Mouse (Mus musculus) ovary, postnatal 10 days (tissue): ENCODE data around the gene Manf.

Experiments
- DNase-seq: peaks from one replicate; pipeline ENCODE4 v3.0.0; 2022; ENCODE audit warnings: low spot score

The Manf gene

DNA sequence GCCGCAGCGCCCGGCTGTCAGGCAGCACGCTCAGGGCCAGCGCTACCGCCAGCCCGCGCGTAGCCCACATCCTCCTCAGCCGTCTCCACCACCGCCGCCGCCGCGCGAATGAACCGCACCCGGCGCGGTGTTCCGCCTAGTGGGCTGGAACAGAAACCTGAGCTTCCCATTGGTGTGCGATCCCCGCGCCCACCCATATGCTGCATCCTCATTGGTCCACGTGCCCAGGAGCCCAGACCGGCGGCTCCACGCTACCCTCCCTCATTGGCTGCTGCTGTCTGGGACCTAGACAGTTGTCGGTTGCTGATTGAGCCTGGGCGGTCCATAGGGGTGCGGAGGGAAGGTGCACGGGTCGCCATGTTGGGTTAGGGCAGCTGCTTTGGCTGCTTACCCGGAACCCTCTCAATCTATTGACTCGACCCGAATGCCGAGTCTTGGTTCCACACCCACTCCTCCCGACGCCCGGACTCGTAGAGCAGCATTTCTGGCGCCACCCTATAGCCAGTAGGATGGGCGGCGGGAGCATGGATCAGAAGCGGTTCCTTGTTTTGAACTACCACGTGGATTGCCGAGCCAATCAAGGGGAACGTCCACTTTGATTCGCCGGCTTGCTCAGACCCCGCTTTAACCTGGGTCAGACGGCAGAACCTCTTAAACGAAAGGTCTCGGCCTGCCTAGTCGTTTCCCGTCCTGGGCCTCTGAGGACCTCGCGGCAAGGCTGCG, at the start of gene Manf:
Manf (minus strand) TSS at position 151 of the 723 bp plus-strand sequence.
- DNase-seq: peak; percentile 89

DNA sequence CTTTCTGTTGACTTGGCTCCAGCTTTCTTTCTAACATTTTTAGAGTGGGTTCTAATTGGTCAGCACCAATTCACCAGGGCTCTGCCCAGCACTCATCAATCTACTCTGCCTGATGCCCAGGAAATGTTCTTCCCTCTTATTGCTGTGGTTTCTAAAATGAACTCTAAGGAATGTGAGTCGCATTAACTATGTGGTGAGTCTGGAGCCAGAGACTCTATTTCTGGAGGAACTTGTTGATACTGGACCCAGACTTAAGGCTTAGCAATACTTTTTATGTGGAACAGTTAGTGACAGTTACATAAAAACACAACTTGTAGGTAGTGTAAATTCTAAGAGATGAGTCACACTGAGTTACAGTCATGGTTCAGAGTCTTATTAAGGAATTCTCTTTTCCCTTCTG, 43.2 kb upstream of the Manf start:
- DNase-seq: no peak

DNA sequence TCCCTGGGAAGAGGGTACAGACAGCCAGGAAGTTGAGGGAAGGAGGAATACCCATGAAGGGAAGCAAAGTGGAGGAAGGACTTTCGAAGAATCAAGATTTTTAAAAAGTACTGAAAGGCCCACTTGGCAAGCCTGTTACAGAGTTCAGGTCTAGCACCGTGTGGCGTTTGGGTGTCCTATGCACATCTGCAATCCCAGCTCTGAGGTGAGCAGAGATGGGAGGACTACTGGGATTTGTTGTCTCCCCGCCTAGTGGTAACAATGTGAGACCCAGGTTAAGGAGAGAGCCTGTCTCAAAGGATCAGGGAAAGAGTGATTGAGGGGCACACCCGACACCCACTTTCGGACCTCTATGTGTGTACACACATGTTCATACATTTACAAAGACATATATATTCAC, 23.1 kb upstream of the Manf start:
- no peak for DNase-seq

DNA sequence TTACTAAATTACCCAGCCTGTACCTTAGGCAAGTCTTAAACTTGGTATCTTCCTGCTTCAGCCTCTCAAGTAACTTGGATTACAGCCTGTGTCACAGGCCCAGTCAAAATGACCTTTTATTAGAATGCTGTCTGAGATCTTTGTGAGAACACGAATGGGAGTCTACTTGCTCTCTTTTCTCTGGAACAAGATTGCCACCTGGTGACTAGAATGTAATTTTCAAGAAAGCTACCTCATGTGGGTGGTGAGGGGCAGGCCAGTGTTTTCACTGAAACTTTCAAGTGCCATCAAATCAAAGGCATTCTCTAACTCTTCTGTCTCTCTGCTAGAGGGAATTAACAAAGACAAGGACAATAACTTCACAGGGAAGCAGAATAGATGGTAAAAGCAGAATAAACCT, 22.0 kb upstream of the Manf start:
- no peak for DNase-seq

DNA sequence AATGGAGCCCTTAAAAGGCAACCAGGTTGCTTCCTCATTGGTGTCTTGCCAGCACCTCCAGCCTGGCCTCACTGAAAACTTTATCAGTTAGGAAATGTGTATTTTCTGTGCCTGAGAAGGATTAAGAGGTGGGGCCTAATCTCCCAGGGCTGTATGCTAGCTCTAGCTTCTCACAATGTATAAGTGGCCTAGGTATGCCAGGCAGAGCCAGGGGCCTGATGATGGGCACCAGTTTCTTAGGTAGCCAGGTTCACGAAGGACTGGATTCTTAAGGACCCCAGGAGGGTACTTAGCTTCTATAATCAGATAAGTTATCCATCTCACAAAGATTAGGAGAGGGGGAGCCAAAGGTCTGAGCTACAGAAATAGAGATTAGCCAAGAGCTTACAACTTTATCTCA, 19.8 kb upstream of the Manf start:
- DNase-seq: no peak

DNA sequence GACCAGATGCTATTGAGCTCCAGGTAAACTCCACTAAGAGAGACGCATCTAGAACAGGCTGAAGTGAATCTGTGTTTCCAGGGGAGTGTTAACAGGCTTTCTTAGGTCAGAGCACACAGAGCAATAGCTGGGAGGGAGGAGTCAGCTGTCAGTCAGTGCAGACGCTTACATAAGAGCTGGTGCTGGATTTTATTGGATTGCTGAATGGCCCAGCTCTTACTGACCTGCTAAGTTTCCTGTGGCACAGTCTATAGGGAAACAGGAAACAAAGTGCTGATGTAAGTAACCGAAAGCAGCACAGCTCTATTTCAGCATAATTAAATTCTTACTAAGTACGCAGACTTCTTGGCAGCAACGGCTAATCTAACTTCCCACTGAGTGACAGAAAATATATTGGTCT, 16.9 kb upstream of the Manf start:
- DNase-seq: no peak

DNA sequence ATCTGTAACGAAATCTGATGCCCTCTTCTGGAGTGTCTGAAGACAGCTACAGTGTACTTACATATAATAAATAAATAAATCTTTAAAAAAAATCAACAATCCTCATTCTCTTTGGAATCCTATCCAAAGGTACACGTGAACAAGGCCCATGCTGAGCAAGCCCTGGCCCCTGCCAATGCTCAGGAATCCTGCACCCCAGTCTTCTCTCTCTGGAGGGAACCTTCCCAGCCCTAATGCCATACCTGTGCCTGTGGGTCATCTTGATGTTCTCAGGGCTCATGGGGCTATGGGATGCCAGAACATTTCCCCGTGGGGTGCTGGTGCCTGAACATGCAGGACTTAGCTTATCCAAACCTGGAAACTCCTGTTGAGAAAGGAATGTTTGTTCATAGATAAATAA, 16.4 kb upstream of the Manf start:
- no peak for DNase-seq

DNA sequence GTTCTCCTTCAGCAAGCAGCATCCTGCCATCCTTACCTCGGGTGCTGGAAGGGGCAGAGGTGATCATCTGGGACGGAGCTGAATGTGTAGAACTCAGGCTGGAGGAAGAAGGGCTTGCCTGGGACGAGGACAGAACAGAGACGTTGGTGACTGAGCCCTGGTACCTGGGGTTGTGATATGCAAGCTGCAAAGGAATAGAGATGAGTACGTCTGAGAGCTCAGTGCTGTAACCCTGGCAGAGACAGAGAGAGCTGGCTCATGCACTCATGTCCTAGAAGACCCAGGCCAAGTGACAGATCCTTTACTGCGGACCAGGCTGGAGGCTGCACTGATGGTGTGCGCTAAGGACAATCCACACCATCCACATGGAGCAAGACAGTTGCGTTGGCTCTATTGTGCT, 14.8 kb upstream of the Manf start:
- no peak for DNase-seq

DNA sequence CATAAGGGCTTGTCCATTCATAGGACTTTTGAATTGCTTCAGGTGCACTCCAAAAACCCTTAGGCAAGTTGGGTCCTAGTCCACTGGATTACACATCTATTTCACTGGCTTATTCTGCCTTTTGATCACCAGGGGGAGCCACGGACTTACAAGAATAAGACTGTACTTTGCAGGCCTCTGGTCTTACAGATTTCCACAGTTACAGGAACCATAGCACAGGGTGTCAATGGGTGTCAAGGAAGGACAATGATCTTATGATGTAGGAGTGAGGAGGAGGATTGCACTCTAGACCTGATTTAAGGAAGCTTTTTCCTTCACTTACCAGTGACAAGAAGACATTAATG, 12.0 kb upstream of the Manf start:
- no peak for DNase-seq

DNA sequence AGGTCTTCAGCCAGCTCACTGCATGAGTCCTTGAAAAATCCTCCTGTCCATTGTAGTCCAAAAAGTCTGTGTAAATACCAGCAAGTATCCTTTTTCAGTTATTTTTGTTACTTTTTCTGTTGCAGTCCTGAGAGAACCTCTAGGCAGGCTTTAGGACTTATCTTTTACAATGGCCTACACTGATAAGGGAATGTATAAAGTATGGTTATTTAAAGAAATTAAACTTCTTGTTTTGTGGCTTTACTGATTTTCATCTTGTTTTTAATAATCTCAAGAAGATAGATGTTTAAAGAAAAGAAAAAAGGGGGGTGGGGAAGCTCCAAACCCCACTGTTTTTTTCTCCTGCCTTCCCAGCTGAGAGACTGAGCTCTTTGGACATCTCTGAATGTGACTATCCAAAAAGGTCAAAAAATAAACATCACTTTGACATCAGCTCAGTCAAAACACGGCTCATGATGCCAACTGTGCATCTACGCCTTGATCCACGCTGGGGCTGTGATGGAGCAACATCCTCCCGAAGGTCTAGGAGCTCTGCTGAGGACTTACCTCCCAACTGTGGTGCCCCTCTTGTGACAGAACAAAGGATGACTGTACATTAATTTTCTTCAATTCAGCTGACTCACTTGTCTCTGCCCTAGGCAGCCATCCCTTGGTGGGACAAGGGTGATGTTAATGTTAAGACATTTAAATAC, 11.5 kb upstream of the Manf start:
- no peak for DNase-seq

DNA sequence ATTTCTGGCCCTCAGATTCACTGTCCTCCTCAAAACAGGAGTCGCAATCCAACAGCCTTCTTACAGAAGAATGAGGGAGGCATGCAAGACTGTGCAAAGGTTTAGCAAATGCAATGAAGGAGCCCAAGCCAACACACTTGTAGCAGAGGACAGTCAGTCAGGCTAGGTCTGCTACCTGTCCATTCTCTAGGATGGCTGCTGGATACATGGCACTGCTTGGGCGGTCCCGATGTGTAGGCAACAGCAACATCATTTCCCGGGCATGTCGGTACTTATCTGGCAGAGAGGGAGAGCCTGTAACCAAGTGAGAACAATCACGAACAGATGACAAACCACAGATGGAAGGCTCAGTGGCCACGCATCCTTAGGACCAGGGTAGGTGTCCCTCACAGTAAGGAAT, 9.8 kb upstream of the Manf start:
- DNase-seq: no peak

DNA sequence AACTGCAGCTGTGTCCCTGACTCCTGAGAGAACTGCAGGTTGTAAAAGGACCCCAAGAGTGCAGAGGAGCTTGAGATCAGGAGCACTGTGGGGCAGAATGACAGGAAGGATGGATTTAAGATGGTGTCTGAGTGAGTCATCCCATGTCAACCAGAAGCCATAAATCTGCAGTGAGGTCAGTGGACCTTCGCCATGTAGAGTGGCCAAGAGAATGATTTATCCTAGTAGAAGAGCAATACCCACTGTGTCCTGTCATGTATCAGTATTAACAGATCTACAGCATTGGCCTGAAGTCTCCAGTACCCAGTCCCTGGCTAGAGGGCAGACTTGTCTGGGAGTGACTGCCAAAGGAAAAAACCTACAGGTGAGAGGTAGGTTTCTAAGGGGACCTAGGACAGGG, 7.1 kb upstream of the Manf start:
- no peak for DNase-seq

DNA sequence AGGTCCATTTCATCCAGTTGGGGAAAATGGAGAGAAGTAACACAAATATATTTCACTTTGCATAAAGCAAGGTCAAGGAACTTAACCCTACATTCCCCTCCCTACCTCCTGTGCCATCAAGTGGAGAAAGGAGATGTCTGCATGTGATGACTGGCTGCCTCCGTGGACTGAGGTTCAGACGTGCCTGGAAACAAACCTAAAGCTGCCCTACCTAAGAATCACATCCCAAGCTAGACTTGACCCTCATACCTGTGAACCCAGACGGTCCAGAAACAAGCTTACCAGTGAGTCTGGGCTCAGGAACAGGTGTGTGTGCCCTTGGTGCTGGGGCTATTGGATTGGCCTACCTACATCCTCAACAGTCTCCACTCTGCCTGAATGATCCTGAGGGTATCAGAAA, 1.5 kb upstream of the Manf start:
- DNase-seq: no peak

DNA sequence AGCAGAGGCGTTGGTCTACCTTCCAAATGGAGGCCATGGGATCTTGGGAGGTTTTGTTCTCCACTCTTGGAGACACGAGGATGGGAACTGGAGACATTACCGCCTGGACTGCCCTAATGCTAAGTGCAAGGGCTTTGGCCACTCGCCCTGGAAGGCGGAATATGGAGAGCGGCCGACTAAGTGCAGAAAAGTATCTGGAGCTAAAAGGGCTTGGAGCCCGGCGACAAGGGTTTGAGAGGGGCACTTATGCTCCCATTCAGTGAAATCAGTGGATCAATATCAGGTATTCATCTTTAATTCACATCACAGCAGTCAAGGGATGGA, 735 bp upstream of the Manf start:
- DNase-seq: no peak

DNA sequence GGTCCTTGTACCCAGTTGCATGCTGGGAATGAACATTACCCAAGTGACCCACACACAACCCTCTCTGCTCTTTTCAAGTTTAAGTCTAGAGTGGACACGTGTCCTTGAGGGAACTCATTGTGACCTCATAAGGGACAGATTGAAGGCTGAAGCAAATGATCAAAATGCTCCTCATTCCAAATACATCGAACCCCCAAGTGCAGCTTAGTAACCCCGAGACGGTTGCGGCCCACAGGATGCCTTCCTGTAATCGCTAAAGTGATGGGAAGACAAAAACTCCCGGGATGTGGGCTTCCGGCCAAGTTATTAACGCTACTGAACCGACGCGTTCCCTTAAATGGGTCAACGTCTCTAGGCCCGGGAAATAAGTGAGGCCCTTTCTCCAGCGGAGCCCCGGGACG, 438 bp downstream of the Manf start:
- no peak for DNase-seq

DNA sequence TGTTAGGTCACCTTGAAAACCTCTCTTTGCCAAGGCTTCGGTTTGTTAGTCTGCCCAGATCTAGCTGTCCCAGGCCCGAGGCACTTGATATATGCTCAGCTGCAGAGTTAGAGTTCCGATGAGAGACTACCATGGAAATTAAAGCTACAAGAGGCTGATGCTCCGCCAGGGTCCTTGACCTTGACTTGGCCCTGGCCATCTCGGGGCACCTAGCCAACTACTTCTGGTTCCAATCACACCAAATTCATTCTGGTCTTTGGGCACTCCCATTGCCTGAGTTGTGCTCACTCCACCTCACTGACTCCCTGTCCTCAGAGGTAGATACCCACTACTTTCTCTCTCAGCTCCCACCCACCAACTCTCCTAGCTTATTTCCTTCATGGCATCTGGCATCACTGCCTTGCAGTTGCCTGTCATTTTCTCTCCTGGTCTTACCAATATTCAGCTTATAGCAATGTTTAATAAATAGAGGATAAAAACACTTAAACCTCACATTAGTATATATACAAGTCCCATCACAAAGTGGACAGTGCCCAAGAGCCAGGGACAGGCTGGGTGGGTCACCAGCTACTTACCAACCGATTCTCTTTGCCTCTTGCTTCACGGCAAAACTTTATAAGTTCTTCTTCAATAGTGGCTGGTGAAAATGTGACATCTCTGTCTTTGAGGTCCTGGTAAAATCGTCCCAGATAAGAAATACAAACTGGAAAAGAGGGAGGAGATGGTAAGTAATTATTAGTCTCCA, 1.1 kb downstream of the Manf start:
- no peak for DNase-seq

DNA sequence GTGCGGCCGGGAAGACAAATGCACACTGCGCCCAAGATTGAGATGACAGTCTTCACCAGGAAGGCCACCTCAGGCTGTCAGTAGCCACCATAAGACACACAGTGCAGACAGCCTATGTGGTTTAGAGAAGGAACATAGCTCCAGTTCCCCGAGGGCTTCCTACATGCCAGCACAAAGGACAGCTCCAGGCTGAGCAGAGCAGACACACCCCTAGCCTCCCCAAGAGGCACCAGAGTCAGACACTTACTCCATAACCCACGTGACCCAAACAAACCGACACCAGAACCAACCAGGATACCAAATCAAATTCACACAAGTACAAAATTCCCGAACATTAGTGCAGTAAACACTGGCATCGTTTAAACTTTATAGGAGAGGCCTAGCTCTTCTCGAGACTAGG, 2.5 kb downstream of the Manf start:
- no peak for DNase-seq

DNA sequence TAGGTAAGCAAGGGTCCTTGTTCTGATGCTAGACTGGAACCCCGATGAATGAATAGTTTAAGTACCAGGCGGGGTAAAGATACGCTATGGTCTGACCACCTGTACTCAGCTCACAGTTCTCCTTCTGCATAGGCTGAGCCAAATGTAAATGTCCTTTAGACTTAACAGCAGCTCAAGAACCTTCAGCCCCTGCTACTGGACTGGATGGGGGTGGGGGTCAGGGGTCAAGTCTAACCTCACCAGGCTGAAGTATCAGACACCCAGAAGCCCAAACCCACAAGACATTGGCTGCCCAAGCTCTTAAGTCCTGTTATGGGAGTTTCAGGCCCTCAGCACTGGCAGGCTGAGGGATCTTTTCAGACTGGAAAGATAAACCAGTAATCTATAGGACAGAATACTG, 3.4 kb downstream of the Manf start:
- DNase-seq: no peak

DNA sequence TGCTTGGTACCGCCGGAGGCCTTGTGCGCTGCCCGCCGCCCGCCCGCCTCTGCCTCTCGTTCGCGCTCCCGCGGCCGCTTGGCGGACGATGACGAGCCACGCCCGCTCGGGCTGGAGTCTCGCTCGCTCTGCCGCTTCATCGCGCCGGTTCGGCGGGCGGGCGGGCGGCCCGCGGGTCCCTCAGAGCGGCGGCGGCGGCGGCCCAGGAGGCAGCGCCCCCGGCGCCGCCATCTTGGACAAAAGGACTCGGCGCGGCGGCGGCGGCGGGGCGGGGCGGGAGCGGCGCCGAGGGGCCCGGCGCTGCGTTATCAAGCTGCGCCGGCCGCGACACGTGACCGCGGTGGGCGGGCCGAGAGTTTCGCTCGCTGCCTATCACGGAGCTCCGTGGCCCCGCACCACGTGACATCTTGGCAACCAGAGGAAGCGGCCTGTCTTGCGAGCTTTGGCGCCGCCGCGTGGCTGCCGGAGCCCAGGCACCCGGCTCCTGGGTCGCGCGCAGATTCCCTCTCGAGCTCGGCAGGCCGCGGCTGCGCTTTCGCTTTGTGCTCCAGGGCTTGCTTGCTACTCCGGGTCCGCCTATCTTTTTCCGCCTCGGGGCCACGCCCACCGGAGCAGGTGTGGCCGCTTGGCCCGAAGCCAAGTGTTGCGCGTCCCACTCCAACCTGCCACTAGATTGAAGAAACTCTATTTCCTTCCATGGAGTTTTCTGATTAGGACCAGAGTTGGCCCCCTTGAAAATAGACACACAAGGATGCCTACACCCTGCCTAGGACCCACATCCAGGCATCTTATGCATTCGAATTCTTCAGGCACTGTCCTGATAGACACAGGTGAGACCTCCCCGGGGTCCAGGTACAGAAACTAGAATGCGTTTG, 4.7 kb downstream of the Manf start, which contains the start of gene Rbm15b:
Rbm15b (minus strand) TSS at position 601 of the 875 bp plus-strand sequence.
- DNase-seq: peak; percentile 87

DNA sequence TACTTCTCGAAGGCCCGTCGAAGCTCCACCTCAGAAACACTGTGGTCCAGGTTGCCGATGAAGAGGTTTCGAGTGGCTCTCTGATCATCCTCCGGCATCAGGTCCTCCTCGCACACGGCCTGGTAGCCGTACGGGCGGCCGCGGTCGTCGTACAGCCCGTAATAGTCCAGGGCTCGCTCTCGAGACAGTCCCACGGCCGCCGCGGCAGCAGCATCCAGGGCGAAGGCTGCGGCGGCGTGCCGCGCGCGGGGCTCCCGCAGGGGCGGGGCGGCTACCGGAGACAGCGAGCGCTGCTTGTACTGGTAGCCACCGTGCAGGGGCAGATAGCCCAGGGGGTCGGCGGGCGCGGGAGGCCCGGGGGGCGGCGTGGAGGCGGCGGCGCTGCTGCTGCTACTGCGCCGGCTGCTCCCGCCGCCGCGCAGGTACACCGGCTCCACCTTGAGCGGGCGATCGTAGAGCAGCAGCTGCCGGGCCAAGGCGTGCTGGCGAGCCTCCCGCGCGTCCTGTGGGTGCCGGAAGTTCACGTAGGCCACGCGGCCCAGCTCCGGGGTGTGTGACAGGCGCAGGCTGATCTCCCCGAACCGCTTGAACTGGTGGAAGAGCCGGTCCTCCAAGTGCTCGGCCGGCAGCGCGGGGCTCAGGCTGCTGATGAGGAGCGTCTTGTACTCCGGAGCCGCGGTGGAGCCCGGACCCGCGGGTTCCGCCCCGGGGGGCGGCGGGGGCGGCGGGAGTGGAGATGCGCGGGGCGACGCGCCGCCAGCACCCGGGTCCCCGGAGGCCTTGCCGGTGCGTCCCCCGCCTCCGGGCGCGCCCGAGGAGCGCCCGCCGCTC, 5.7 kb downstream of the Manf start:
- peak; percentile 9 for DNase-seq
